Mouse (Mus musculus) ES-Bruce4 (cell line): Measurements from ENCODE around the gene Nme7. TPM values are rescaled to one million over a fixed set of nuclear protein-coding genes. Genes with fewer than 3 reads are reported as not detected.

Experiments used
- H3K27ac ChIP-seq: 2 replicates; pipeline ENCODE4 v1.5.1; 2012; ENCODE audit warnings: low read length, inconsistent platforms; ENCODE audit not compliant: insufficient read depth
- H3K27me3 ChIP-seq: 2 replicates; pipeline ENCODE4 v1.6.1; 2012; ENCODE audit warnings: mild to moderate bottlenecking, low read length, inconsistent platforms; ENCODE audit not compliant: control insufficient read depth, poor library complexity, insufficient read depth, severe bottlenecking
- H3K36me3 ChIP-seq: 2 replicates; pipeline ENCODE4 v1.6.1; 2012; ENCODE audit warnings: inconsistent platforms, mild to moderate bottlenecking, low read length, moderate library complexity; ENCODE audit not compliant: control insufficient read depth, poor library complexity, insufficient read depth, severe bottlenecking
- H3K4me1 ChIP-seq: one replicate; pipeline ENCODE4 v1.8.1; 2011; ENCODE audit warnings: low read length; ENCODE audit not compliant: control insufficient read depth, insufficient read depth
- H3K4me3 ChIP-seq: 2 replicates; pipeline ENCODE4 v1.5.1; 2011; ENCODE audit warnings: low read depth, mild to moderate bottlenecking, low read length
- H3K9ac ChIP-seq: 2 replicates; pipeline ENCODE4 v1.6.1; 2012; ENCODE audit warnings: low read depth, mild to moderate bottlenecking, inconsistent platforms; ENCODE audit not compliant: poor library complexity, severe bottlenecking
- H3K9me3 ChIP-seq: replicated peaks from 2 replicates; pipeline ENCODE4 v1.6.1; 2012; ENCODE audit warnings: mild to moderate bottlenecking, low read length, inconsistent platforms; ENCODE audit not compliant: control insufficient read depth, poor library complexity, insufficient read depth, severe bottlenecking
- CTCF ChIP-seq: IDR thresholded peaks from one replicate; pipeline ENCODE4 v1.8.1; 2011; ENCODE audit warnings: low read depth, low read length
- EP300 ChIP-seq: IDR thresholded peaks from 2 replicates; pipeline ENCODE4 v1.6.1; 2011; ENCODE audit warnings: low read depth, low read length; ENCODE audit not compliant: insufficient read depth
- POLR2A ChIP-seq: IDR thresholded peaks from one replicate; pipeline ENCODE4 v1.8.1; 2011; ENCODE audit warnings: low read length; ENCODE audit not compliant: insufficient read depth
- polyA plus RNA-seq: library from polyadenylated mRNA; stranded (reverse); fragments of >200 nt; gene quantifications from 2 replicates; pipeline ENCODE4 v1.2.4, GENCODE M21; 2011; ENCODE audit warnings: low read depth; ENCODE audit not compliant: missing spikeins, insufficient read depth, insufficient read length

Nme7 gene
- 45.7 and 48.8 TPM in 2 replicates for polyA plus RNA-seq

GRCm38 (mm10) chr1:164303821-164304220, at the start of gene Nme7:
Gene Nme7, plus strand, starts transcription at chr1:164304121.
- Histone ChIP-seq H3K4me1 (no peaks in the 10 kb centered on the region), H3K9ac (no peak within 1 kb of the TSS), H3K36me3 (peaks cover 20% of the 10 kb centered on the region), H3K9me3 (no peaks in the 10 kb centered on the region), H3K27me3 (no peaks in the 10 kb centered on the region), H3K4me3 (no peak within 1 kb of the TSS), H3K27ac (no peak within 1 kb of the TSS)
- TF ChIP-seq CTCF, result no peak
- TF ChIP-seq POLR2A, result no peak
- no peak for TF ChIP-seq EP300

- H3K27ac ChIP-seq, result no peak overlapping the region
- H3K4me3 ChIP-seq, result no peak overlapping the region
- no peak overlapping the region for H3K9ac ChIP-seq
- H3K36me3 ChIP-seq, result peaks cover 46% of the 10 kb centered on the region
- no peaks in the 10 kb centered on the region for H3K4me1 ChIP-seq
- H3K9me3 ChIP-seq, result no peaks in the 10 kb centered on the region
- H3K27me3 ChIP-seq, result no peaks in the 10 kb centered on the region
- TF ChIP-seq CTCF, result no peak
- TF ChIP-seq EP300, result no peak
- no peak for TF ChIP-seq POLR2A
These were observed 49.1 kb upstream of the Nme7 start for GRCm38 (mm10) chr1:164254836-164255235.

GRCm38 (mm10) chr1:164260171-164261028, 43.5 kb upstream of the Nme7 start:
- no peaks in the 10 kb centered on the region for H3K4me1 ChIP-seq
- H3K36me3 ChIP-seq, result peaks cover 71% of the 10 kb centered on the region
- H3K9ac ChIP-seq, result no peak overlapping the region
- H3K4me3 ChIP-seq, result no peak overlapping the region
- H3K27ac ChIP-seq, result no peak overlapping the region
- H3K9me3 ChIP-seq, result no peaks in the 10 kb centered on the region
- H3K27me3 ChIP-seq, result no peaks in the 10 kb centered on the region
- TF ChIP-seq POLR2A (no peak), EP300 (no peak), CTCF (no peak)

- peaks cover 65% of the 10 kb centered on the region for H3K36me3 ChIP-seq
- H3K4me1 ChIP-seq, result no peaks in the 10 kb centered on the region
- no peak overlapping the region for H3K4me3 ChIP-seq
- H3K9ac ChIP-seq, result no peak overlapping the region
- no peak overlapping the region for H3K27ac ChIP-seq
- TF ChIP-seq POLR2A (no peak), EP300 (no peak), CTCF (no peak)
- H3K27me3 ChIP-seq, result no peaks in the 10 kb centered on the region
- no peaks in the 10 kb centered on the region for H3K9me3 ChIP-seq
These were observed 42.4 kb upstream of the Nme7 start for GRCm38 (mm10) chr1:164261553-164261952.

- no peak overlapping the region for H3K27ac ChIP-seq
- no peaks in the 10 kb centered on the region for H3K27me3 ChIP-seq
These were observed 33.0 kb upstream of the Nme7 start for GRCm38 (mm10) chr1:164270941-164271340.

GRCm38 (mm10) chr1:164273659-164274058, 30.3 kb upstream of the Nme7 start:
- Histone ChIP-seq H3K27ac (no peak overlapping the region), H3K9ac (no peak overlapping the region), H3K4me3 (no peak overlapping the region), H3K27me3 (no peaks in the 10 kb centered on the region), H3K4me1 (no peaks in the 10 kb centered on the region), H3K9me3 (no peaks in the 10 kb centered on the region), H3K36me3 (no peaks in the 10 kb centered on the region)
- TF ChIP-seq CTCF (no peak), EP300 (no peak), POLR2A (no peak)

More at GRCm38 (mm10) chr1:164270941-164271340, 33.0 kb upstream of the Nme7 start:
- no peak for TF ChIP-seq CTCF
- TF ChIP-seq EP300, result no peak
- TF ChIP-seq POLR2A, result no peak
- H3K9ac ChIP-seq, result no peak overlapping the region
- no peaks in the 10 kb centered on the region for H3K4me1 ChIP-seq
- H3K9me3 ChIP-seq, result no peaks in the 10 kb centered on the region
- no peaks in the 10 kb centered on the region for H3K36me3 ChIP-seq
- H3K4me3 ChIP-seq, result no peak overlapping the region
